Mouse (Mus musculus): Measurements from ENCODE around the gene Rnf207.

Rnf207 gene

DNA sequence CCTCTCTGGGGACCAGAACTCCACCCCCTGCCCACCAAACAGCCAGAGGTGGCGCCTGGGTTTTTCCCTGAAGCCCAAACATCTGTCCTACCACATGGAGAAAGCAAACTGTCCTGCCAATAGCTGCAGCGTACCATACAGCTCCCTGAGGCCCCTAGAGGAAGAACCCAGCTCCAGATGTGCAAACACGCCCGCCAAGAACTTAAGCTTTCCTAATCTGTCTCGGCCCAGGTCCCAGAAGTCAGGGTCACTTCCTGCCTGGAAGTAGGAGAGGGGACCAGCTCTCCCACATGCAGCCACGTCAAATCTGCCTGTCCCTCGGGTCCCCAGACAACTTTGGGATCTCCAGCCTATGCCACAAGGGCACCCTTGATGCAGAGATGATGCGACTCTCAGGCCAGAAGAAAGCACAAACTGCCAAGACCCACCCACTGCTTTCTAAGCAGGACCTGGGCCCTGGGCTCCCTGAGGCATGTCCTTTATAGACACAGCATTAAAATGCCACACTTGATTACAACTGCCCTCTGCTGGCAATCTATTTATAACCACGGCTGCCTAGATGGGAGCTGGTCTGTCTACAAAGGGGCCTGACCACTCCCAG, 46.2 kb downstream of the Rnf207 start:
- DNase-seq (ENCODE audit: low spot score), result peak; percentile 31

DNA sequence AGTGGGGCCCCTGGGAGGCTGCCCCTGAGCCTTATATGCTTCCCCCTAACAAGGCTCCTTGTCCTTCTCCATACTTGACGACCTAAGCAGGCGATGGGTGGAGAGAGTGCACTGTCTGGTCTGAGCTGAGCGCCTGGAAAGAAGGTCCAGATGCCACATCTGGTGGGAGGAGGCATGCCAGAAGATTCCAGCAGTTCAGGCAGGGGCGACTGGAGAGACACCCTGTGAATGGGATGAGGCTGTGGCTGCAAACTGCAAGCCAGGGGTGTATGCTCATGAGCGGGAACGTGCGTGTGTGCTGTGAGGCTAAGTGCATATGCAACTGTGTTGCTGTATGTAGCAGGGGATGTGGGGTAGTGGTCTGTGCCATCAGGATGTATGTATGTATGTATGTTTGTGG, 46.8 kb downstream of the Rnf207 start:
- no peak for DNase-seq (ENCODE audit: low spot score)

DNA sequence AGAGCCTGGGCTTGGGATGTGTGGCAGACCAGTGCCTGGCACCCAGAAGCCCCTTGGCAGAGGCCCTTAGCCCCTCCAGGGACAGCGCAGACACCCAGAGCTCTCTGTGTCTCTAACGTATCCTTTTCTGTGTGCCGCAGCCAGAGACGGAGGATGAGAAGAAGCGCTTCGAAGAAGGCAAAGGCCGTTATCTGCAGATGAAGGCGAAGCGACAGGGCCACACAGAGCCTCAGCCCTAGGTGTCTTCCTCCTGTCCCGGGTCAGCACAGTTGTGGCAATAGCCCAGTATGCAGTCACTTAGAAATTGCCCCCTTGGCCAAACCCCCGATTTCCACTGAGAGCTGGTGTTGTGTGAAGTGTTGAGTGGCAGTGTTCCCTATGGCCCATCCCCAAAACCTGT, 47.5 kb downstream of the Rnf207 start:
- DNase-seq (ENCODE audit: low spot score), result no peak

DNA sequence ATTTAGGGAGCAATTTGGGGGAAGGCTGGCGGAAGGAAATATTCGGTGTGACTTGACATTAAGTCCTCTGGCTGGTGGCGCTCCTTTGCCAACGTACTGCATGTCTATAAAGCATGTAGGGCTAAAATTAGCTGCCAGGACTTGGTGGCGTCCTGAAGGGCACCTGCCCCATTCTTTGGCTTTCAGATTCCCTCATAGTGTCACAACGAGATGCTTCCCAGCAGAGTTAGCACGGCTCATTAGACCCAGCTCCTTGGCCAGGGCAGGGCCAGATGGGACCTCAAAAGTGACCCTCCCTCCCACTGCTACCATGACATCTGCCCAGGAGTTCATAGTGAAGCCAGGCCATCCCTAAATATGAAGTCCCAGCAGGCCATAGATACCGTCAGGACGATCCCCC, 48.2 kb downstream of the Rnf207 start:
- no peak for DNase-seq (ENCODE audit: low spot score)

DNA sequence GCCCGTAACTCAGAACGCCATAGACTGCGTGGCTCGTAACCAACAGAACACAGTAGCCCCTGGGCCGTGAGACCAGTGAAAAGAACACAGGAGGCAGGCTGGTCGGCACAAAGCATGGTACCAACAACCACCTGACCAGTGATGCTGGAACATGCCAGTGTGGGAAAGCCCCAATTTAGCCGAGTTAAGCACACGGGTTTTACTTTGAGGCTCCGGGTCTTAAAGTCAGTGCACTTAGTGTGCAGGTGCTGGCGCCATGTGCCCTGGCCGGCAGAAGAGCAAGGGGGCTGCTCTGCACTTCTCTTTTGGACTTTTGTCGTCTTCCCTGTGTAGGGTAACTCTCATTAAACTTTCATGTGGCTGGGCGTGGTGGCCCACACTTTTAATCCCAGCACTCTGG, 48.8 kb downstream of the Rnf207 start:
- no peak for DNase-seq (ENCODE audit: low spot score)

DNA sequence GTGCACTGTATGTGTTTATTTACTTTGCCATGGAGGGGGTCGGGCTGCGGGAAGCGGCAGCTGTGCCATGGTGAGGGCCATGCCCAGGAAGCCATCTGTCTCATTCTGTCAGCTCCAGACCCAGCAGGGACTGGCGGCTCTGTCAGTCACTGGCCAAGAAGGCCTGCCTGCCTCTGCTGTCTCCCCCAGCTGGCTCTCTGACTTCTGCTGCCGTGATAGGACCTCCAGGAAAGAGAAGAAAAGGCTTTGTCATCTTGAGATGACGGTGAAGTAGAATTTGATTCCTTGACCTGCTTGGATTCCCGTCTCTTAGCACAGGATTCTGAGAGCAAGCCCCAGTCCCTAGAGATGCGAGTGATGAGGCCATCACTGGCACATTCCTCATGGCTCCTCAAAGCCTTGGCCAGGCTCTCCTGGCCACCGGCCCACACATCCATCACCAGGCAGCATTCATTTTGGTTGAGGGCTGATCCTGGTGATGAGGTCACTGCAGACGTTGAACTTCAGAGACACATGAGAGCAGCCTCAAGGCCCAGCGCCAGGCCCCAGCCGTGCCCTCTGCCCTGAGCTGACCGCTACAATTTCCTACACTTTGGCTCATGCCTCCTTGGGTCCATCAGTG, 50.9 kb downstream of the Rnf207 start:
- DNase-seq (ENCODE audit: low spot score), result peak; percentile 43

DNA sequence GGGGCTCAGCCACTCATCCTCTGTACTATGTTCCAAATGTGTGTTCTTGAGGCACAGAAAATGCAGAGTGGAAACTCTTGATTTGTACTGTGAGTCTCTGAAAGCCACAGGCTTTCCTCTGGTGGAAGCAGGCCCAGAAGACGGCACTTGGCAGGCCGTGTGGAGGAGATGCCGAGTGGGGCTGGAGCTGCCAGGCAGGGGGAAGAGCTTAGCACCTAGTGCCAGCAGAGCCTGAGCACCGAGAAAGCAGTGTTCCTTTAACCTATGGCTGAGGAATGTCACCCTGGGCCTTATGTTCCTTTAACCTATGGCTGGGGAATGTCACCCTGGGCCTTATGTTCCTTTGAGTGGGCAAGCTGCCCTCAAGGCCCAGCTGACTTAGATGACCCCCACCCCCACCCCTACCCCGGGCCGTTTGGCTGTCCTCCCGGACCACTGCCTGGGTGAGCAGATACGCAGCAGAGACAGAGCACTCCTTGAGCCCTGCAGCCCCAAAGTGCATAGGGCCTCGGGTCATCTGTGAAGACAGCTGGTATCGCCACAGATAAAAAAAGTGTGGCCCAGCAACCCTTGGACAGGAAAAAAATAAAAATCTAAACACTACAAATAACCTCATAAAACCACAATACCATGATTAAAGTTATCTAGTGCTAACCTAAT, 52.4 kb downstream of the Rnf207 start:
- no peak for DNase-seq (ENCODE audit: low spot score)

DNA sequence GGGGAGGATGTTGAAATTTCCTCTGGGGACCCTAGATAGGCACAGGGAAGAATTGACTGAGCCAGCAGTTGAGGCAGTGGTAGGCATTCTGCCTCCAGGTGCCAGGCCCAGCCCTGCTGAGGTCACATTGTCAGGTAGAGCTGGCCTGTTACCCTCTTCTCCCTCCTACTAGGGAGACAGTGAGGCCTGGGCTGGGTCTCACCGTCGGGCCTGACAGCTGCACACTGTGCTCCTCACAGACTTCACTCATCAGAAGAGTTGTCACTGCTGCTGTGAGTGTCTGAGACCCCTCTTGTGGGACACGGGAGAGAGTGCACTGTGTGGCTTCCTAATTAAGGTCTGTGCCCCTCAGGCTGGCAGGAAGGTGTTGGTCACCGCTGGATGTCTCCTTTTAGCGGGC, 53.0 kb downstream of the Rnf207 start:
- DNase-seq (ENCODE audit: low spot score), result no peak

DNA sequence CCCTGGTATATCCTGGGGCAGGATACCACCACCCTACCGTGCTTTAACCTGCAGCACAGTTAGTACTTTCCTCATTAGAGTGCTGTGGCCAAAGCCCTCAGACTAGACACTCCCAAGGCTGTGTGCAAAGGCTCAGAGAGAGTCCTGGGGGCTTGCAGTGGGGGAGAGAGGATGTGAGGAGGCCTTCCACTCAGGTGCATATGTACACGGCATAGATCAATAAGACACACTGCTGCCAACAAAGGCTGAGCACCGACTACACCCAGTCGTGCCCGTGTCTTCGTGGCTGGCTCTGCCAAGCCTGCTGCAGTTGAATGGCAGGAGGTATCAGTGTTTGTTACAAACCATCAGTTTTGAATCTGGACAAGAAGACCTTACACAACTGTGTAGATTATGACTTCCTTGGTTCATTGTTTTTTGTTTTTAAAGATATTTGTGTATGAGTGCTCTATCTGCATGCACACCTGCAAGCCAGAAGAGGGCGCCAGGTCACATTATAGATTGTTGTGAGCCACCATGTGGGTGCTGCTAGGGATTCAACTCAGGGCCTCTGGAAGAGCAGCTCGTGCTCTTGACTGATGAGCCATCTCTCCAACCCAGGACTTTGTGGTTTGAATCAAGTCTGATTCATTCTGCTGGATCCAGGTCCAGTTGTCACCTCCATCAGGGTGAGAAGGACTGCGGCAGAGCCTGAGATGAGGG, 53.8 kb downstream of the Rnf207 start:
- DNase-seq (ENCODE audit: low spot score), result no peak

DNA sequence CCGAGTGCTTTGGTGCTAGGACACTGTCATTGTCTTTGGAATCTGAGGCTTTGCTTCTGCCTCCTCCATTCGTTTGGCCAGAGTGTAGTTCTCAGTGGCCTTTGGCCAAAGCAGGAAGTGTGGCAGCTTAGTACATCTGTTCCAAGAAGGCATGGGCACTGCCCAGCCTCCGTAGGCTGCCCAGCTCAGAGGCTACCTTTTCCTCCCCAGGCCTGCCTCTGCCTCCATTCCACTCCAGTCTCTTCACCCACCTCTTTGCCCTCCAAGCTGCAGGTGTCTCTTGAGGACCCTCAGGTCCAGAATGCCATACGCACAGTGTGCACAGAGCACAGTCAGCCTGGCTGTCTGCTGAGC, 54.6 kb downstream of the Rnf207 start:
- no peak for DNase-seq (ENCODE audit: low spot score)

DNA sequence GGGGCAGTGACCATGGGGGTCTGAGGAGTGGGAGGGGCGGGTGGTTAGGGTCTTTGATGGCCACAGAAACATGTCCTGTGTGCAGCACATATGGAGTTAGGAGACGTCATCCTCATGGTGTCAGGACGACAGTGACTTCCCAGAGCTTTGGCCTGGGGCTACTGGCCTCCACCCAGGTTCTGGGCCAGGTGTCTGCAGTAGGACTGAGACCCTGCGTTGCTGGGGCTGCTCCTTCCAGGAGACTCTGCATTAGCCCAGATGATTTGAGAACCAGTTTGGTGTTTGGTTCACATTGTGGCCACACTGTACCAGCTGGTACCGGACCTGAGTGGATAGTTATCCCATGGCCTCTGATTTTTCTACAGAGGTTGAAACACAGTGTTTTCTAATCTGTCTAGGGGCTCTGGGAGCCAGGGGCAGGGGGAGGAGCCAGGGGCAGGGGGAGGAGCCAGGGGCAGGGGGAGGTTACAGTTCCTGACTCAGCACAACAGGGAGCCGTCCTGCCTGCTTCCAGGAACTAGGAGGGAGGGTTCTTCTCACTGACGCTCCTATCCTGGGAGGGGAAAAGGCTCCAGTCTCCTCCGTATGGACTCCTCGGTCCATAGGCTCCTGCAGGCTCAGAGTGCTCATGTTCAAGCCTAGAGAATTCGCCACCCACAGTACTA, 55.1 kb downstream of the Rnf207 start:
- DNase-seq (ENCODE audit: low spot score), result no peak

DNA sequence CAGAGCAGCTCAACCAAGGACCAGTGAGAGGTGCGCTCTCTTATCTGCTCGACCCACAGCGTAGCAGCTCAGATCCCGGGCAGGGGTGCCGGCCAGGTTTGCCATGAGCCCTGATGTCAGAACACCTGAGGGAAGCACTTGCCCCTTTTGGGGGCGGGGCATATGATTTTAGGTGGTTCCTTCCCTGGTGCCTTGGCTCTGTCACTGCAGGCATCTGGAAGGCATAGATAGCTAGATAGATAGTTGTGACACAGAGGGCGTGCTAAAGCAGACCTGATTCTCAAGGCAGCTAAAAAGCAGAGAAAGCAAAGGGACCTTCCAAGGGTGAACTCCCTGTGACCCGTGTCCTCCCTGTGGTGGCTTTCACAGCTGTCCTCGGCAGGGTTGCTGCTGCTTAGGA, 55.7 kb downstream of the Rnf207 start:
- no peak for DNase-seq (ENCODE audit: low spot score)

DNA sequence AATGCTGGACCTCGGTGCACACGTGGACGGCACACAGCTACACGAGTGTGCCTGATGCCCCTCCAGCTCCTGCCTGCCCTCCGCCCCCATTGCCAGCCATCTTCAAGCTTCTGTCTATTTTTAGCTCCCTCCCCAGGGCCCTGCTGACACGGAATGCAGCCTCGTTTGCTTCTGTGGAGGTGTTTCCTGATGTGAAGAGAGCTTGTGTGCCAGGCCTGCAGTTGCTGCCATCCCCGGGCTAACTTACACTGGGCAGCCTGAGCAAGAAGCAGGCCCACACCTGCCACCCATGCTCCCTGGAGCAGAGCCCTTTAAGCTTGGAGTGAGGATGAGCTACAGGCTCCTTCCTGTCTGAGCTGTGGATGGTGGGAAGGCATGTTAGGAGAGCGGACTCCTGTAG, 56.6 kb downstream of the Rnf207 start:
- no peak for DNase-seq (ENCODE audit: low spot score)

DNA sequence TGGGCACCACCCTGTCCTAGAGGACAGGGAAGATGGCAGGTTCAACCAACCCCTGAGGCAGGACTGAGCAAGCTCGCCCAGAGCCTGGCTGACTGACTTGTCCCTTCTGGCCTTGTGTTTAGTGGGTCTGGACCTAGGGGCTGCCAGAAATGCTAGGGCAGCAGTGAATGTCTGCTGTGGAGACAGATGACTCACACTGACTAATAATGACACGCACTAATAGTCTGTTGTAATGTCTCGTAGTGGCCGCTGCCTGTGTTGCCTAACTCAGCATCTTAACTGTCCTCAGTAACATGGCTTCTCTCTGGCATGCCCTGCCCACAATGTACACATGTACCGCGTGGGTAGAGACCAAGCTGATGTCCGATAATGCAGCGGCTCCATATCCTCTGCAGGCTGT, 58.3 kb downstream of the Rnf207 start:
- DNase-seq (ENCODE audit: low spot score), result no peak

DNA sequence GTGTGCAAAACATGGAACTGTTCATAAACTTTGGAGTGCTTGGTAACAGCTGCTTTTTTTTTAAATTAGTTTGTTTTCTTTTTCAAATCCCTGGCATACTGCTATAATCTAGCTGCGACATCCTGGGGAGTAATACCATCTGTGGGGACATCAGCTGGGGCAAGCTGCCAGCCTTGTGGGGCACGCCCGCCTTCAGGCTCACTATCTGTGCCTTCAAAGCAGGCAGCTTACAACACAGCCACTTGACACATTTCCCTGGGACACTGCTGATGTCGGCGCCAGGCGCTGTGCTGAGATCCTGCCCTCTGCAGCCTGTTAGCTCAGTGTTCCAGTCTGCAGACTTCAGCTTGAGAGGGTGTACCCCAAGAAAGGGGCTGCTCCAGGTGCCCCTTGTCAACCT, 61.7 kb downstream of the Rnf207 start:
- peak; percentile 64 for DNase-seq (ENCODE audit: low spot score)
